Mouse (Mus musculus) olfactory bulb, adult 2 months (tissue): Measurements from ENCODE around the gene Lmnb2.

Experiments
- CTCF ChIP-seq: fragments of 200-500 bp; IDR thresholded peaks from 2 replicates; pipeline ENCODE4 v1.5.1; 2012; ENCODE audit warnings: low read depth, mild to moderate bottlenecking, low read length, moderate library complexity; ENCODE audit not compliant: insufficient read depth
- POLR2A ChIP-seq: fragments of 200-500 bp; IDR thresholded peaks from 2 replicates; pipeline ENCODE4 v1.6.1; 2012; ENCODE audit warnings: mild to moderate bottlenecking, low read depth, low read length, moderate library complexity; ENCODE audit not compliant: insufficient read depth

GRCm38 (mm10) chr10:80915260-80915659 lies 2.8 kb downstream of the Lmnb2 start:
- TF ChIP-seq POLR2A (no peak), CTCF (no peak)
